In genomic region chr1:93377307-93377706, GRCm38 (mm10) we compare ENCODE assay signal across 16 mouse cellular contexts. TPM values are rescaled to one million over a fixed set of nuclear protein-coding genes. Genes with fewer than 3 reads are reported as not detected.
DNase-seq lines count a peak whose midpoint lies in the region; ATAC-seq lines count a peak whose summit lies in the region.
"Had no signal": no experiment of that assay in that cellular context is flagged by ENCODE, and none has a peak within 500 bp of the region (broad histone marks: within the 10 kb centered on the region; RNA-seq: fewer than 3 reads in every experiment).

No protein-coding gene starts in this region.

- H3K4me1 ChIP-seq in liver, embryonic 13.5 days (replicated peaks), result peaks cover 11% of the 10 kb centered on the region; the same call in 1 of the 2 replicates
- no peaks in the 10 kb centered on the region; the same call in 1 of the 2 replicates for H3K4me1 ChIP-seq in liver, embryonic 11.5 days (replicated peaks; ENCODE audit: control insufficient read depth, insufficient read depth, low read length)
- H3K4me1 ChIP-seq: embryonic facial prominence, embryonic 10.5 days; embryonic facial prominence, embryonic 12.5 days; forebrain, embryonic 13.5 days; forebrain, embryonic 15.5 days had no signal

- ATAC-seq in liver, embryonic 13.5 days (ENCODE audit: low read depth), result 0 out of 2 replicates have a peak, but pooled peaks have one; percentile 15
- no peak for ATAC-seq in liver, embryonic 11.5 days (replicated peaks; ENCODE audit: low FRiP score)
- ATAC-seq: forebrain, embryonic 13.5 days; forebrain, embryonic 15.5 days; forebrain, postnatal 0 days had no signal

- H3K9ac ChIP-seq in liver, embryonic 13.5 days, result no peak overlapping the region
- no peak overlapping the region for H3K9ac ChIP-seq in liver, embryonic 11.5 days (ENCODE audit: low read depth, low read length)
- H3K9ac ChIP-seq: embryonic facial prominence, embryonic 12.5 days; forebrain, embryonic 13.5 days; forebrain, embryonic 15.5 days; forebrain, postnatal 0 days had no signal

- no peak overlapping the region for H3K4me3 ChIP-seq in liver, embryonic 13.5 days (replicated peaks)
- H3K4me3 ChIP-seq in liver, embryonic 11.5 days (ENCODE audit: low read depth, low read length), result no peak overlapping the region
- H3K4me3 ChIP-seq: embryonic facial prominence, embryonic 10.5 days; embryonic facial prominence, embryonic 12.5 days; forebrain, embryonic 13.5 days; forebrain, embryonic 15.5 days had no signal

- H3K27ac ChIP-seq in liver, embryonic 13.5 days, result no peak overlapping the region
- H3K27ac ChIP-seq in liver, embryonic 11.5 days (ENCODE audit: low read depth, low read length), result no peak overlapping the region
- H3K27ac ChIP-seq: embryonic facial prominence, embryonic 10.5 days; embryonic facial prominence, embryonic 12.5 days; forebrain, embryonic 13.5 days; forebrain, embryonic 15.5 days had no signal

- H3K36me3 ChIP-seq in liver, embryonic 13.5 days, result no peaks in the 10 kb centered on the region
- no peaks in the 10 kb centered on the region for H3K36me3 ChIP-seq in liver, embryonic 11.5 days (ENCODE audit: control insufficient read depth, insufficient read depth, low read length)
- H3K36me3 ChIP-seq: embryonic facial prominence, embryonic 10.5 days; embryonic facial prominence, embryonic 12.5 days; forebrain, embryonic 15.5 days had no signal

- DNase-seq in liver, embryonic 13.5 days, result no peak
- DNase-seq in liver, embryonic 11.5 days (ENCODE audit: low spot score), result no peak
- peak; percentile 52 for DNase-seq in MEL-GATA-1-ER (ENCODE audit: extremely low read depth, low read depth)
- DNase-seq in adrenal gland, postnatal 10 days, result no peak
- DNase-seq in thymus, postnatal 25 days, result no peak
- DNase-seq: adrenal gland, adult 2 months; adrenal gland, postnatal 14 days; adrenal gland, postnatal 36 days; cerebellum, adult 11-12 months; cerebellum, adult 9-10 months; forebrain, postnatal 0 days had no signal

- no peaks in the 10 kb centered on the region for H3K9me3 ChIP-seq in liver, embryonic 13.5 days (replicated peaks)
- H3K9me3 ChIP-seq in liver, embryonic 11.5 days (ENCODE audit: control insufficient read depth, low read length), result no peaks in the 10 kb centered on the region
- H3K9me3 ChIP-seq: embryonic facial prominence, embryonic 10.5 days; embryonic facial prominence, embryonic 12.5 days; forebrain, embryonic 13.5 days; forebrain, embryonic 15.5 days had no signal

- H3K27me3 ChIP-seq in liver, embryonic 13.5 days, result no peaks in the 10 kb centered on the region
- H3K27me3 ChIP-seq in liver, embryonic 11.5 days (replicated peaks; ENCODE audit: control insufficient read depth, insufficient read depth, low read length), result no peaks in the 10 kb centered on the region; the same call in 1 of the 2 replicates
- H3K27me3 ChIP-seq: embryonic facial prominence, embryonic 12.5 days; forebrain, embryonic 13.5 days; forebrain, embryonic 15.5 days had no signal

- WGBS in liver, embryonic 13.5 days (ENCODE audit: insufficient replicate concordance), result 14% methylated on average over 5 of the region's 5 CpGs
- WGBS in liver, embryonic 11.5 days, result 38% methylated on average over 5 of the region's 5 CpGs

- H3K4me2 ChIP-seq in liver, embryonic 13.5 days, result no peak overlapping the region
- no peak overlapping the region for H3K4me2 ChIP-seq in liver, embryonic 11.5 days
- H3K4me2 ChIP-seq: embryonic facial prominence, embryonic 12.5 days; forebrain, embryonic 13.5 days; forebrain, embryonic 15.5 days had no signal

RNA-seq across cellular contexts. Expression of gene Ano7, which starts 3.6 kb away (rescaled TPM):
- 0.05 and 0.10 TPM in 2 replicates for polyA plus RNA-seq in liver, embryonic 13.5 days (2015; fragmentation: Nextera tagmentation; extraction: Ambion mirVana)
- 0.22 and 0.23 TPM in 2 replicates for polyA plus RNA-seq in liver, embryonic 11.5 days (2014; fragmentation: Nextera tagmentation; extraction: Ambion mirVana)
- not detected for total RNA-seq in adrenal gland, postnatal 10 days (2021)
- total RNA-seq: adrenal gland, adult 2 months; adrenal gland, postnatal 14 days; adrenal gland, postnatal 36 days had no signal
- polyA plus RNA-seq: forebrain, embryonic 11.5 days; forebrain, embryonic 13.5 days had no signal

RNA-seq across cellular contexts. Expression of gene Pask, which starts 34.0 kb away (rescaled TPM):
- polyA plus RNA-seq in liver, embryonic 13.5 days (2015; fragmentation: Nextera tagmentation; extraction: Ambion mirVana), result 6.2 and 6.6 TPM in 2 replicates
- 13.9 and 14.0 TPM in 2 replicates for polyA plus RNA-seq in liver, embryonic 11.5 days (2014; fragmentation: Nextera tagmentation; extraction: Ambion mirVana)
- total RNA-seq in adrenal gland, postnatal 10 days (2021), result 1 to 10 TPM; 6.1 to 6.5 TPM

RNA-seq across cellular contexts. Expression of gene Ppp1r7, which starts 34.7 kb away (rescaled TPM):
- 46.3 and 65.5 TPM in 2 replicates for polyA plus RNA-seq in liver, embryonic 13.5 days (2015; fragmentation: Nextera tagmentation; extraction: Ambion mirVana)
- polyA plus RNA-seq in liver, embryonic 11.5 days (2014; fragmentation: Nextera tagmentation; extraction: Ambion mirVana), result 63.9 and 79.9 TPM in 2 replicates
- total RNA-seq in adrenal gland, postnatal 10 days (2021), result 10 to 100 TPM; 25.1 to 28.9 TPM
